Mouse (Mus musculus) myocyte (in vitro differentiated cells): ENCODE data around the gene Tmed6.

Experiments used
- CEBPB ChIP-seq: IDR thresholded peaks from 2 replicates; pipeline ENCODE4 v1.6.1; 2011; ENCODE audit warnings: mild to moderate bottlenecking, moderate library complexity; ENCODE audit not compliant: poor library complexity, insufficient read depth, severe bottlenecking
- E2F4 ChIP-seq: IDR thresholded peaks from one replicate; pipeline ENCODE4 v1.6.1; 2011; ENCODE audit warnings: mild to moderate bottlenecking, control low read depth, moderate library complexity; ENCODE audit not compliant: insufficient read depth
- MAX ChIP-seq: IDR thresholded peaks from one replicate; pipeline ENCODE4 v1.6.1; 2011; ENCODE audit warnings: low read depth, mild to moderate bottlenecking, control low read depth
- MYOD1 ChIP-seq, 3 experiments: IDR thresholded peaks; one replicate each; pipeline ENCODE4 v1.6.1; 2011; ENCODE audit warnings: control low read depth in 2 of 3, low read depth in 2 of 3, mild to moderate bottlenecking in 2 of 3, moderate library complexity in 1 of 3; ENCODE audit not compliant: insufficient read length in 2 of 3, control insufficient read depth in 1 of 3
- MYOG ChIP-seq, 3 experiments: IDR thresholded peaks; one replicate each; pipeline ENCODE4 v1.6.1; 2011; ENCODE audit warnings: control low read depth in 2 of 3, low read depth in 2 of 3, mild to moderate bottlenecking in 2 of 3; ENCODE audit not compliant: insufficient read length in 2 of 3, control insufficient read depth in 1 of 3, insufficient read depth in 1 of 3
- POLR2A ChIP-seq: IDR thresholded peaks from one replicate; pipeline ENCODE4 v1.6.1; 2011; ENCODE audit warnings: low read depth, mild to moderate bottlenecking, control low read depth, moderate library complexity; ENCODE audit not compliant: insufficient read length
- POLR2AphosphoS2 ChIP-seq: IDR thresholded peaks from one replicate; pipeline ENCODE4 v1.6.1; 2011; ENCODE audit warnings: low read depth, control low read depth; ENCODE audit not compliant: insufficient read length
- REST ChIP-seq: IDR thresholded peaks from one replicate; pipeline ENCODE4 v1.6.1; 2011; ENCODE audit warnings: mild to moderate bottlenecking, control low read depth, moderate library complexity; ENCODE audit not compliant: insufficient read depth, insufficient read length
- SRF ChIP-seq: IDR thresholded peaks from one replicate; pipeline ENCODE4 v1.6.1; 2011; ENCODE audit warnings: low read depth; ENCODE audit not compliant: control insufficient read depth, insufficient read length
- TCF12 ChIP-seq: IDR thresholded peaks from one replicate; pipeline ENCODE4 v1.6.1; 2011; ENCODE audit warnings: mild to moderate bottlenecking, control low read depth; ENCODE audit not compliant: poor library complexity, insufficient read depth, severe bottlenecking
- USF1 ChIP-seq: IDR thresholded peaks from one replicate; pipeline ENCODE4 v1.6.1; 2011; ENCODE audit warnings: low read depth, mild to moderate bottlenecking, control low read depth, moderate library complexity

DNA sequence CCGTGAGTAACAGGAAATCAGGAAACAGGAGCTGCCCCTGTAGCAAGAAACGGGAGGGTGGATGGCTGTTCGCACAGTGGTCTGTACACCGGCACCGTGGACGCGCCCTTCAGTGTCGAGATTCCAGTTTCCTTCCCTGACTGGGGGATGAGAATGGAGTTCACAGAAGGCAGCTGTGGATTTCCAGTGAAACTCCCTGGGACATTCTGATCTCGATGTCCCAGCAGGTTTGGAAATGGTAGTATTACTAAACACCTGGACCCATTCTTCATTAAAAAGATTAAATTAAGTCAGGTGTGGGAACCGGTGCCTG, 49.5 kb upstream of the Tmed6 start:
- TF ChIP-seq MAX (no peak), POLR2A (no peak), MYOD1 (IDR thresholded peaks at IDR 0.05; ENCODE audit: control insufficient read depth in 1 of 3, insufficient read length in 2 of 3, low read depth in 2 of 3) (no peak), POLR2AphosphoS2 (no peak), USF1 (no peak), TCF12 (no peak), CEBPB (no peak), MYOG (IDR thresholded peaks at IDR 0.05; ENCODE audit: control insufficient read depth in 1 of 3, insufficient read depth in 1 of 3, insufficient read length in 2 of 3, low read depth in 2 of 3) (no peak), E2F4 (no peak), SRF (no peak), REST (no peak)
